Mouse (Mus musculus) splenic B cell, adult 2 months (primary cell): ENCODE data around the gene Eif2ak4.

Source experiments
- DNase-seq: peaks from one replicate; pipeline ENCODE4 v3.0.0-alpha.2; 2011; ENCODE audit warnings: low read depth, low spot score
- H3K27me3 ChIP-seq: 2 replicates; pipeline ENCODE4 v1.6.1; 2012; ENCODE audit warnings: mild to moderate bottlenecking, low read length, moderate library complexity, mixed read lengths; ENCODE audit not compliant: control insufficient read depth, poor library complexity, insufficient read depth, severe bottlenecking
- H3K36me3 ChIP-seq: 2 replicates; pipeline ENCODE4 v1.6.1; 2012; ENCODE audit warnings: mild to moderate bottlenecking, low read length, moderate library complexity, mixed read lengths; ENCODE audit not compliant: control insufficient read depth, poor library complexity, insufficient read depth, severe bottlenecking

Gene Eif2ak4

DNA sequence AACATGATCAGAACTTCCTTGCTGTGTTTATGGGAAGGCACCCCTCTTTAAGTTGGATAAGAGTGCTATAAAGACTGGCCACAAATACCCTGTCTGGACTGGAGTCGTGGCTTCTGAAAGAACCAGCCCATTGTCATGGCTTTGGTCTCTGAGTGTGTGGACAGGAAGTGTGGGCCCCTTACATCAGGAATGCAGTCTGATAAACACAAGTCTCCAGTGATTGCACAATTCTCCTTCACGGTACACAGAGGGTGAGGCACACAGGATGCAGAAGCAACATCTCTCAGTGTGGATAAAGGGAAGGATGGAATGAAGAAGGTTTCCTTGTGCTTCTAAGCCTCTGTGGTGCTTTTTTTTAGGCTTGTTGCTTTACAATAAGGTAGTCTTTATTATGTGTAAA, 133.8 kb downstream of the Eif2ak4 start:
- no peak for DNase-seq
- H3K27me3 ChIP-seq = no peaks in the 10 kb centered on the region

DNA sequence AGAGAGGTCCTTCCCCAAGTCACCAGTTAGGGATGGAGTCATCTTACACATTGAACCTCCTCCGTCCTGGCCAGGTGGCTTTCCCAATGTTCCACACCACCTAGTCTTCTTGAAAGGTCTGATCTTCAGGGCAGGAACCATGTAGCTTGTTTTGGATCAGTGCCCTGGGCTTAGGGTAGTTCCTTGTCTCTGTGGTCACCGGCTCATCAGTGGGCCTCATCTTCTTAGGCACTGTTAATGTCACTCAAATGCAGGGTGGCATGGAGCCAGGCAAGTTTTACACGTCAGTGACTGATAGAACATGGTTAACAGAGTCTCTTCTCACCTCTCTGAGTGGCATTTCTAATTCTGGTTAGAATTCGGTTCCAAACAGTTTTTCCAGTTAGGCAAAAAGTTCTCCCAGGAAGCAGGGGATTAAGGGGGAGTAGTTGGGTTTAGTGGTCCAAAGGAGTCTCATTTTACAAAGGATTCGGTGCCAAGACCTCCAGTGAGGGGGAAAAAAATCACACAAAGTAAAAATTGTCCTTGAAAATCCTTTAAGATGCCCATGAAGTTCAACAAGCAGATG, 134.8 kb downstream of the Eif2ak4 start:
- Histone ChIP-seq H3K27me3 (no peaks in the 10 kb centered on the region), H3K36me3 (no peaks in the 10 kb centered on the region)
- DNase-seq = no peak

More for the DNA sequence above, 133.8 kb downstream of the Eif2ak4 start:
- no peaks in the 10 kb centered on the region for H3K36me3 ChIP-seq

DNA sequence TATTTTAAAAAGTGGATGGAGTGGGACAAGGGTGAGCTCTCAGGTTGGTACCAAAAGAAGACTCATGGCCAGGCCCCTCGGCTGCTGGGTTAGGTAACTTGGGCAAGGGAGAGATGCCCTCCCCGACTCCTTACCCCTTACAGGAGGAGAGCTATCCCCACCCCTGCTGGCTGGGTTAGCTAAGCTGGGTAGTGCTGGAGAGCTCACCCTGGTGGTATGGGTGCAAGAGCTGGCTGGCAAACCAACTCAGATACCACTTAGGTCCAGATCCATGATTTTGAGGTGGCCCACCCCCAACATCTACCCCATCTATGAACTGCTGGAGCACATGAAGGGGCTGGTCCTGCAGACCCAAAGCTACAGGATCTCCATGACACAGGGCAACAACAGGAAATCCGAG, 136.4 kb downstream of the Eif2ak4 start:
- DNase-seq = no peak
- Histone ChIP-seq H3K36me3 (no peaks in the 10 kb centered on the region), H3K27me3 (no peaks in the 10 kb centered on the region)
